Mouse (Mus musculus): ENCODE measurements around the gene Fgfr2. TPM values are rescaled to one million over a fixed set of nuclear protein-coding genes. Genes with fewer than 3 reads are reported as not detected.
A peak's percentile ranks its signal among the peaks of the same experiment; 100 is the strongest.

Gene Fgfr2
- polyA plus RNA-seq, 1 experiment, result 3.0 TPM

DNA sequence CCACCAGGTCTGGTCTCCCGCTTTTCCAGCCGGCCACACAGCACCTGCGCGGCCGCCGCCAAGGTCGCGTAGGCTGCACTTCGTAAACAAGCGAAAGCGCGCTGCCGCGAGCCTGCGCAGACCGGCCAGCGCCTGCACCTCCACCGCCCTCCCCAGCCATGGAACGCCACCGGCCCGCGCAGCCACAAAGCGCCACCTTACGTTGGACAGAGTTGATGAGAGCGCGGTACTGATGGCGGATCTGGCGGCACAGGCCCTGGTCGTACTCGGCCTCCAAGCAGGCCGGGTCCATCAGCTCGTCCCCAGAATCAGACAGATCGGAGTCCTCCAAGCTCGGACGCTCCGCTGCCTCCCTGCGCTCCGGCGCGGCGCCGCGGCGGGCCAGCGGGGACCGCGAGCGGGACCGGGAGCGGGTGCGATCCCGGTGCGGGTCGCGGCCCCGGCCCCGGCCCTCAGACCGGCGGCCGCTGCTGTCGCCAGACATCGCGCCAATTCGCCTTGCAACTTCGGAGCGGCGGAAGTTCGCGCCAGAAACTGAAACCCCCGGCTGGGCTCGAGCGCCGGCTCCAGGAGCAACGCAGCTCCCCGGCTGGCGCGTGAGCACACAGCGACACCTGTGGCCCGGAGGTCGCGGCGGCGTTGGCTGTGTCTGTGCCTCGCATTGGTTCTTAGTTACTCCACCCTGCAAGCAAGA lies 2576.2 kb downstream of the Fgfr2 start:
- Histone ChIP-seq H3K36me3 (ENCODE audit: control insufficient read depth, insufficient read depth, low read length) (peaks cover 3% of the 10 kb centered on the region; the same call in 1 of the 2 replicates), H3K4me1 (ENCODE audit: control insufficient read depth, insufficient read depth, low read length) (peaks cover 11% of the 10 kb centered on the region)
- peak; percentile 80; the same call in 1 of the 2 replicates for TF ChIP-seq CTCF (IDR thresholded peaks at IDR 0.05; ENCODE audit: control insufficient read depth, insufficient read depth, insufficient replicate concordance, low read depth, low read length)
- peak; percentile 78 for TF ChIP-seq POLR2A (IDR thresholded peaks at IDR 0.05; ENCODE audit: control insufficient read depth, low read depth, low read length)

DNA sequence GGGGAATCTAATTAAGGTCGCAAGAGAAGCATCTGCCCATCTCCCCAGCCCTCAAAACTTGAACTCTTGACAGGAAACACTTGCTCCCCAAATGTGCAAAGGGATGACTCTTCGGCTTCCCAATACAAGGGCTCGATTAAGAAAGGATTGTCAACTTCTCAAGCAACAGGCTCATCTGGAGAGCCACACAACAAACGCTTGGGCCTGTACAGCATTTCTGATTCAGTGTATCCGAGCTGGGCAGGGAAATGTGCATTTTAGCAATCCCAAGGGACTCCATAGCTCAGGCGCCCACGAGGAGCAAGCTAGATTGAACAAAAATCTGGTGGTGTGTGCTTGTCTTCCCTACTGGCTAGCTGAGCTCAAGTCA lies 2576.7 kb downstream of the Fgfr2 start:
- TF ChIP-seq CTCF (IDR thresholded peaks at IDR 0.05; ENCODE audit: control insufficient read depth, insufficient read depth, insufficient replicate concordance, low read depth, low read length) (no peak), POLR2A (IDR thresholded peaks at IDR 0.05; ENCODE audit: control insufficient read depth, low read depth, low read length) (no peak)
- Histone ChIP-seq H3K4me3 (ENCODE audit: control insufficient read depth, low read depth, low read length) (peak overlapping the region; percentile 92), H3K27ac (ENCODE audit: control insufficient read depth, insufficient read depth, low read depth, low read length) (peak overlapping the region; percentile 97), H3K36me3 (ENCODE audit: control insufficient read depth, insufficient read depth, low read length) (peaks cover 3% of the 10 kb centered on the region; the same call in 1 of the 2 replicates), H3K27me3 (ENCODE audit: control insufficient read depth, insufficient read depth, low read length) (no peaks in the 10 kb centered on the region), H3K4me1 (ENCODE audit: control insufficient read depth, insufficient read depth, low read length) (peaks cover 11% of the 10 kb centered on the region)

More for the DNA sequence above, 2576.2 kb downstream of the Fgfr2 start:
- no peaks in the 10 kb centered on the region for H3K27me3 ChIP-seq (ENCODE audit: control insufficient read depth, insufficient read depth, low read length)
- H3K27ac ChIP-seq (ENCODE audit: control insufficient read depth, insufficient read depth, low read depth, low read length), result peak overlapping the region; percentile 97
- H3K4me3 ChIP-seq (ENCODE audit: control insufficient read depth, low read depth, low read length), result peak overlapping the region; percentile 92

DNA sequence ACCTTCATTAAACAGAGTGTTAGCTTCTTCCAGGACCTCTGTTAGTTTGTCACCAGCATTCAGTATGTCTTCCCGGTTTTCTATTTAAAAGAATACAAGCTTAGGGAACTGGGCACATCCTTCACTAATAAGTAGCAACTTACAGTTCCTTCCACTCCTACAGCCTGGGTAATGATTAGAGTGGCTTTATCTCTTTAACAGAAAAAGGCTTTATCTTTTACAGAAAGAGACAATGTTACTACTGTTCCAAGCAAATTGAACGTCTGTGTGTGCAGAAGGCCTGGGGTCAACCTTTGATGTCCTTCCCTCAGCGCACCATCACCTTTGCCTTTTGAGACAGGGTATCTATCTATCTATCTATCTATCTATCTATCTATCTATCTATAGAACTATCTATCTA lies 2577.3 kb downstream of the Fgfr2 start:
- Histone ChIP-seq H3K4me3 (ENCODE audit: control insufficient read depth, low read depth, low read length) (no peak overlapping the region), H3K27me3 (ENCODE audit: control insufficient read depth, insufficient read depth, low read length) (no peaks in the 10 kb centered on the region), H3K4me1 (ENCODE audit: control insufficient read depth, insufficient read depth, low read length) (peaks cover 11% of the 10 kb centered on the region), H3K27ac (ENCODE audit: control insufficient read depth, insufficient read depth, low read depth, low read length) (no peak overlapping the region), H3K36me3 (ENCODE audit: control insufficient read depth, insufficient read depth, low read length) (peaks cover 3% of the 10 kb centered on the region; the same call in 1 of the 2 replicates)
- TF ChIP-seq CTCF (IDR thresholded peaks at IDR 0.05; ENCODE audit: control insufficient read depth, insufficient read depth, insufficient replicate concordance, low read depth, low read length) (no peak), POLR2A (IDR thresholded peaks at IDR 0.05; ENCODE audit: control insufficient read depth, low read depth, low read length) (no peak)

DNA sequence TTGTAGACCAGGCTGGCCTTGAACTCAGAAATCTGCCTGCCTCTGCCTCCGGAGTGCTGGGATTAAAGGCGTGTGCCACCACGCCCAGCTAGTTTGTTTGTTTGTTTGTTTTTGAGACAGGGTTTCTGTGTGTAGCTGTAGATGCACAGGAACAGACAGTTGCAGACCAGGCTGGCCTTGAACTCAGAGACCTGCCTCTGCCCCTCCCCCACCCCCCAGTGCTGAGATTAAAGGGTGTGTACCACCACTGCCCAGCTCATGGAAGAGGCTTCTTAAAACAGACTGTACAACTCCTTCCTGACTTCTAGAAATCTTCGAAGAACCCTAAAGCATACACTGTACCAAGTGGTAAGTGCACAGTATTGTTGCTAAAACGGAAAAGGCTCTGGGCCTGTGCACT lies 2577.7 kb downstream of the Fgfr2 start:
- no peak overlapping the region for H3K27ac ChIP-seq (ENCODE audit: control insufficient read depth, insufficient read depth, low read depth, low read length)
- peaks cover 11% of the 10 kb centered on the region for H3K4me1 ChIP-seq (ENCODE audit: control insufficient read depth, insufficient read depth, low read length)
- TF ChIP-seq POLR2A (IDR thresholded peaks at IDR 0.05; ENCODE audit: control insufficient read depth, low read depth, low read length), result no peak
- TF ChIP-seq CTCF (IDR thresholded peaks at IDR 0.05; ENCODE audit: control insufficient read depth, insufficient read depth, insufficient replicate concordance, low read depth, low read length), result no peak
- no peak overlapping the region for H3K4me3 ChIP-seq (ENCODE audit: control insufficient read depth, low read depth, low read length)
- peaks cover 3% of the 10 kb centered on the region; the same call in 1 of the 2 replicates for H3K36me3 ChIP-seq (ENCODE audit: control insufficient read depth, insufficient read depth, low read length)
- no peaks in the 10 kb centered on the region for H3K27me3 ChIP-seq (ENCODE audit: control insufficient read depth, insufficient read depth, low read length)

DNA sequence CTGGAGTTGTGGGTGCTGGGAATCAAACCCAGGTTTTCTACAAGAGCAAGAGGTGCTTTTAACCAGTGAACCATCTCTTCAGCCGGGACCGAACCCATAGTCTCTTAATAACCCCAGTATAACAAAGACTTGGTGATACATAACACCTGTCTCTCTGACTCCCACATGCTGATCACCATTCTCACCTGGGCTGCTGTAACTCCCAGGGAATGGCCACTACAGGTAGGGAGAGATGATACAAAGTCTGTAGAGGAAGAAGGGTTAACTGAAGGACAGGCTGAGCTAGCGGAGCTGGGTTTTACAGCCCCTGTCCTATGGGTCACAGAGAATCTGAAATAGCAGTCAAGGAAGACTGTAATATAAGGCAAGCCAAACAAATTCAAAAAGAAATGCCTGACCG lies 2580.0 kb downstream of the Fgfr2 start:
- peaks cover 11% of the 10 kb centered on the region for H3K4me1 ChIP-seq (ENCODE audit: control insufficient read depth, insufficient read depth, low read length)
- TF ChIP-seq POLR2A (IDR thresholded peaks at IDR 0.05; ENCODE audit: control insufficient read depth, low read depth, low read length) (no peak), CTCF (IDR thresholded peaks at IDR 0.05; ENCODE audit: control insufficient read depth, insufficient read depth, insufficient replicate concordance, low read depth, low read length) (no peak)
- peaks cover 3% of the 10 kb centered on the region; the same call in 1 of the 2 replicates for H3K36me3 ChIP-seq (ENCODE audit: control insufficient read depth, insufficient read depth, low read length)
- no peaks in the 10 kb centered on the region for H3K27me3 ChIP-seq (ENCODE audit: control insufficient read depth, insufficient read depth, low read length)
- H3K27ac ChIP-seq (ENCODE audit: control insufficient read depth, insufficient read depth, low read depth, low read length), result no peak overlapping the region
- H3K4me3 ChIP-seq (ENCODE audit: control insufficient read depth, low read depth, low read length), result no peak overlapping the region

DNA sequence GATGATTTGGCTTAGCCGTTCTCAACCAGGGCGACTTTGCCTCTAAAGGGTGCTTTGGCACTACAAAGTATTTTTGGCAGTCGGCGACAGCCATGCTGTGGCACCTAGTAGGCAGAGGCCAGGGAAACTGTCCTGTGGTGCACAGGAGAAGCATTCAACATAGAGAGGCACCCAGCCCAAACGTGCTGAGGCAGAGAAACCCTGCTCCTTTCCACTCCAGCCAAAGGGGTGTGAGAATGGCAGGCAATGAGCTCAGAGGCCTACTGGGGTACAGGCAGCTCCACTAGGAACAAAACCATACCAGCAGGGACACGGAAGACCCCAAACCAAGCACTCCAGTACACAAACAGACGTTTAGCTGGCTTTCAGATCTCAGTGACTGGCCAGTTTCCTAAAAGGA lies 2583.0 kb downstream of the Fgfr2 start:
- H3K27ac ChIP-seq (ENCODE audit: control insufficient read depth, insufficient read depth, low read depth, low read length), result no peak overlapping the region
- H3K4me3 ChIP-seq (ENCODE audit: control insufficient read depth, low read depth, low read length), result no peak overlapping the region
- peaks cover 4% of the 10 kb centered on the region; the same call in 1 of the 2 replicates for H3K36me3 ChIP-seq (ENCODE audit: control insufficient read depth, insufficient read depth, low read length)
- H3K4me1 ChIP-seq (ENCODE audit: control insufficient read depth, insufficient read depth, low read length), result peaks cover under 1% of the 10 kb centered on the region
- TF ChIP-seq POLR2A (IDR thresholded peaks at IDR 0.05; ENCODE audit: control insufficient read depth, low read depth, low read length) (no peak), CTCF (IDR thresholded peaks at IDR 0.05; ENCODE audit: control insufficient read depth, insufficient read depth, insufficient replicate concordance, low read depth, low read length) (no peak)
- no peaks in the 10 kb centered on the region for H3K27me3 ChIP-seq (ENCODE audit: control insufficient read depth, insufficient read depth, low read length)

DNA sequence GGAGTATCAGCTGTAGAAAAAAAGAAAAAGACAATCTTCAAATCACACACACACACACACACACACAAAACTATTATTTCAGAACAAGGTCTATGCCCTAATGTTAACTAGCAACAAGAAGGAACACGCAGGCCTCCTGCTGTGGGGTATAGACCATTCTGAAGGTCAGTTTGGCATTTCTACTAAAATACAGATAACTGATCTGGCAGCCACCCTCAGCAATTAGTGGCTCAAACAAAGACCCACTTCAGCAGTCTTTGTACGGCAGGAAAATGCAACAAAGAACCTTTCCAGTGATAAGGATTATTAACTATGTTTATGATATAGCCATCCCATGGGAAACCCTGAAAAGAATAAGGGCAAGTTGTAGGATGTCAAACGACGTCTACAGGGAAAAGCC lies 2586.1 kb downstream of the Fgfr2 start:
- no peaks in the 10 kb centered on the region for H3K27me3 ChIP-seq (ENCODE audit: control insufficient read depth, insufficient read depth, low read length)
- H3K4me1 ChIP-seq (ENCODE audit: control insufficient read depth, insufficient read depth, low read length), result 0 out of 2 replicates have a peak, but pooled peaks cover 2% of the 10 kb centered on the region
- peaks cover 1% of the 10 kb centered on the region; the same call in 1 of the 2 replicates for H3K36me3 ChIP-seq (ENCODE audit: control insufficient read depth, insufficient read depth, low read length)
- no peak overlapping the region for H3K4me3 ChIP-seq (ENCODE audit: control insufficient read depth, low read depth, low read length)
- no peak for TF ChIP-seq POLR2A (IDR thresholded peaks at IDR 0.05; ENCODE audit: control insufficient read depth, low read depth, low read length)
- no peak for TF ChIP-seq CTCF (IDR thresholded peaks at IDR 0.05; ENCODE audit: control insufficient read depth, insufficient read depth, insufficient replicate concordance, low read depth, low read length)
- no peak overlapping the region for H3K27ac ChIP-seq (ENCODE audit: control insufficient read depth, insufficient read depth, low read depth, low read length)
